Mouse (Mus musculus) embryonic facial prominence, embryonic 12.5 days (tissue): ENCODE measurements around the gene Spsb3. TPM values are rescaled to one million over a fixed set of nuclear protein-coding genes. Genes with fewer than 3 reads are reported as not detected.
A peak's percentile ranks its signal among the peaks of the same experiment; 100 is the strongest.

Source experiments
- ATAC-seq: fragments of 200-750 bp; cut with Nextera tagmentation; 2 replicates; pipeline ENCODE4 v1.8.0; 2017; ENCODE audit not compliant: insufficient number of reproducible peaks, insufficient read depth, low FRiP score, low TSS enrichment
- H3K27ac ChIP-seq: fragments of 300-500 bp; sonication (generic); 2 replicates; pipeline ENCODE4 v1.5.1; 2016; ENCODE audit warnings: mild to moderate bottlenecking
- H3K27me3 ChIP-seq: fragments of 300-500 bp; sonication (generic); 2 replicates; pipeline ENCODE4 v1.6.1; 2016; ENCODE audit warnings: mild to moderate bottlenecking, moderate library complexity
- H3K36me3 ChIP-seq: fragments of 300-500 bp; sonication (generic); 2 replicates; pipeline ENCODE4 v1.6.1; 2016; ENCODE audit warnings: mild to moderate bottlenecking
- H3K4me1 ChIP-seq: fragments of 300-500 bp; sonication (generic); 2 replicates; pipeline ENCODE4 v1.6.1; 2016
- H3K4me2 ChIP-seq: fragments of 300-500 bp; sonication (generic); replicated peaks from 2 replicates; pipeline ENCODE4 v1.6.1; 2016; ENCODE audit warnings: mild to moderate bottlenecking, moderate library complexity
- H3K4me3 ChIP-seq: fragments of 300-500 bp; sonication (generic); 2 replicates; pipeline ENCODE4 v1.5.1; 2016; ENCODE audit warnings: mild to moderate bottlenecking
- H3K9ac ChIP-seq: fragments of 300-500 bp; sonication (generic); 2 replicates; pipeline ENCODE4 v1.6.1; 2016; ENCODE audit warnings: mild to moderate bottlenecking, moderate library complexity
- H3K9me3 ChIP-seq: fragments of 300-500 bp; sonication (generic); 2 replicates; pipeline ENCODE4 v1.6.1; 2016; ENCODE audit warnings: mild to moderate bottlenecking, moderate library complexity
- WGBS: fragments of 180-500 bp; shearing (Covaris S2); methylation state at CpG from one replicate; pipeline ENCODE4 v1.1.7; 2016; 5-methylcytosine and 5-hydroxymethylcytosine counted together
- polyA plus RNA-seq: library from polyadenylated mRNA; unstranded; fragments of >200 nt; fragmentation: Nextera tagmentation; extraction: Ambion mirVana; gene quantifications from 2 replicates; pipeline ENCODE4 v1.2.1, GENCODE M21; 2016

The Spsb3 gene
- 43.3 and 43.8 TPM in 2 replicates for polyA plus RNA-seq

DNA sequence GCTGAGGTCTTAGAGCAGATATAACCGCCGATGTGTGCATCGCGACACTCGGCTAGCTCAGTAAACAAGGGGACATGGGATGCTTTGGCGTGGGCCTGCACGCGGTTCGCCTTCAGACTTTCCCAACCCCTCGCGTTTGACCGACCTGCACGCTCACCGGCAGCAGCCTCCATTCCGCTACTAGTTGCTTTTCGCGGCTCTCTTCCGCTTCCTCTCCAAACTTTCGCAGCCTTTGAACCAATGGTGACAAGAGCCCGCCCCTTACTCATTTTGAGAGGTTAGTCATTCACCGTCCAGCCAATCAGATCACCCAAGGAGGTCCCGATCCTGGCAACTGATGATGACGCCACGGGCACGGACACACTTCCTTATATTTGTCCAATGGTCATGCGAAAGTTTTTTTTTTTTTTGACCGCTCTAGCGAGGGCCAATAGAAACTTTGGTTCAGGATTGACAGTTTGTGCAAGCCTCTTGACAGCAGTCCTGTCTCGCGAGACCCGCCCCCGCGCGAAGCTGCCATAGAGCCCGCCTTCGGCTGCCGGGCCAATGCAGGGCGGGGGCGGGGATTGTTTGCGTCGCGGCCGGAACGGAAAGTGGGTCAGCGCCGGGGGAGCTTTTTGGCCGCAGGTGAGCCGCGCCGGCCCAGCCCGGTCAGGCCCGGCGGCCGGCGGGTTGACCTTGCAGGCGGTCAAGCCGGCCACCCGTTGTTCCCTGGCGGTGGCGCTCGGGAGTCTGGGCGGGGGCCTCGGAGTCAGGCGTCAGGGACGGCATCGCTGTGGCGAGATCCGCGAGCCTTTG lies at the start of gene Spsb3, which contains the start of gene Nubp2:
Gene Spsb3 (plus strand): TSS at position 510 of the 798 bp plus-strand sequence.
Gene Nubp2 (minus strand): TSS at position 216 of the 798 bp plus-strand sequence.
- peak; percentile 95 for ATAC-seq
- H3K4me3 ChIP-seq = peak within 1 kb of the TSS; percentile 88
- H3K27me3 ChIP-seq = no peaks in the 10 kb centered on the region
- peaks cover 25% of the 10 kb centered on the region for H3K4me1 ChIP-seq
- peak within 1 kb of the TSS; percentile 72 for H3K9ac ChIP-seq
- no peak within 1 kb of the TSS for H3K27ac ChIP-seq
- peak within 1 kb of the TSS; percentile 96 for H3K4me2 ChIP-seq
- H3K36me3 ChIP-seq = peaks cover 41% of the 10 kb centered on the region
- H3K9me3 ChIP-seq = no peaks in the 10 kb centered on the region
- under 1% methylated on average over 69 of the region's 69 CpGs for WGBS

DNA sequence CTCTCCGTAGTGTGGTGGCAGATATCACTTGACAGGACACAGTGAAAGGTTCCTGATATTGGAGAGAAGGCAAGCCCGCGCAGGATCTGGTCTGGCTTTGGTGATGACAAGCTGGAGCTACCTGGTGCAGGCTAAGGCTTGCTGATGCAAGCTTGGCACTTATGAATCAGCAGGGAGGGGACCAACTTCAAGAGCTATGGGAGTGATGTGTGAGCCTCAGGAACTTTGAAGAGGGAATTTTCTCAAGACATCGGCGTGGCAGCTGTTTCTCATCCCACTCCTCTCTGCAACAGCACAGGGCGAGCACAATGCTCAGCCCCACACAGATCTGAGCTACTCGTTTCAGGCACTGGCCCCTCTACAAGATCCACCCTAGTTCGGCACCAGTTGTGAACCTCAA lies 46.6 kb upstream of the Spsb3 start, which contains the start of gene Hagh:
Gene Hagh (plus strand): TSS at position 302 of the 400 bp plus-strand sequence.
- ATAC-seq = no peak
- Histone ChIP-seq H3K4me3 (no peak within 1 kb of the TSS), H3K27ac (no peak within 1 kb of the TSS), H3K4me1 (no peaks in the 10 kb centered on the region), H3K27me3 (no peaks in the 10 kb centered on the region), H3K9me3 (no peaks in the 10 kb centered on the region), H3K9ac (no peak within 1 kb of the TSS), H3K4me2 (no peak within 1 kb of the TSS), H3K36me3 (no peaks in the 10 kb centered on the region)
- WGBS = 63% methylated on average over 8 of the region's 8 CpGs

DNA sequence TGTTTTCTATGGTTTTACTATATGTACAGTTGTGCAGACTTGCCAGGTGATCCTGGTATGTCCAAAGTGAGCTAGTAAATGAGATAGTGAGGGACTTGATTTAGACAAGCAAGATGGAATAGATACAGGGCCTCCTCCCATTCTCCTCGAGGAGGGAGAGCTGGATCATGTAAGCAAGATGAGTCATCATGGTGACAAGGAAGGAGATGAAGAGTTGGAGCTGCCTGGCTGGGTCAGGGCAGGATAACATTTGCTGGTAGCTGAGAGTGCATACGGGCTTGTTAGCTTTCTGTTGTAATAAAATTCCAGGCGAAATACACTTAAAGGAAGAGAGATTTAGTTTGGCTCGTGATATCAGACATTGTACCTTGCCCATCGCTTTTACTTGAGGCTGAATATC lies 46.1 kb upstream of the Spsb3 start:
- Histone ChIP-seq H3K36me3 (no peaks in the 10 kb centered on the region), H3K4me1 (no peaks in the 10 kb centered on the region), H3K4me3 (no peak overlapping the region), H3K4me2 (no peak overlapping the region), H3K27me3 (no peaks in the 10 kb centered on the region), H3K9me3 (no peaks in the 10 kb centered on the region), H3K9ac (no peak overlapping the region), H3K27ac (no peak overlapping the region)
- 66% methylated on average over 5 of the region's 5 CpGs for WGBS
- no peak for ATAC-seq

DNA sequence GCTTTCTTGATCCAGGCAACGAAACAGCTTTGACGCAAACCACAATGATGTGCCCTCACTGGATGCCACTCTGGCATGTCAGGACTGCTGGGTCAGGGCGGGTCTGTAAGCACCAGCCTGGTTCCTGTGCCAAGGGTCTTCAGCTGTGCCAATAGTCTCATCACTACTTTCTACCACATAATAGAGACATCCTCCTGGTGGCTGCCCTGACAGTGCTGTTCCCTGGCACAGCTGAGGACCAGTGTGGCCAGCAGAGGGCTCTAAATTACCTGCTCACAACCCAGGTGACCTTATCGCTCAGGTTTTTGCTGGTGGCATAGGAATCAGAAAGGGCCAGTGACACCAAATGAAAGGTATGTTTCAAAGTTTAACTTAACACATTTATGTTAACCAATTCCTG lies 45.3 kb upstream of the Spsb3 start:
- H3K4me3 ChIP-seq = no peak overlapping the region
- no peak overlapping the region for H3K9ac ChIP-seq
- no peak for ATAC-seq
- H3K27me3 ChIP-seq = no peaks in the 10 kb centered on the region
- H3K4me1 ChIP-seq = no peaks in the 10 kb centered on the region
- no peaks in the 10 kb centered on the region for H3K36me3 ChIP-seq
- H3K27ac ChIP-seq = no peak overlapping the region
- 53% methylated on average over 4 of the region's 4 CpGs for WGBS
- no peaks in the 10 kb centered on the region for H3K9me3 ChIP-seq
- H3K4me2 ChIP-seq = no peak overlapping the region

DNA sequence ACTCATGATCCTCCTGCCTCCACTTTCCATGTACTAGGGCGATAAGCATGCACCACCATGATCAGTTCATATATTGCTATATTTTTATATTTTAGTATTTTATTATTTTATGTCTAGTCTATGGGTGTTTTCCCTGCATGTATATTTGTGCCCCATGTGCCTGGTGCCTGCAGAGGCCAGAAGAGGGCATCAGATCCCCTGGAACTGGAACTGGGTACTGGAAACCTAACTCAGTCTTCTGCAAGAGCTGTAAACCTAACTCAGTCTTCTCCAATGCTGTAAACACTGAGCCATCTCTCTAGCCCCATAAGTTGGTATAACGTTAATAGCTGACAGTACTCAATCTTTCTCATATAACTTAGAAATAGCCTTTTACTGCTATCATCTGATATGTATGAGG lies 43.8 kb upstream of the Spsb3 start:
- ATAC-seq = no peak
- Histone ChIP-seq H3K9ac (no peak overlapping the region), H3K4me1 (no peaks in the 10 kb centered on the region), H3K4me2 (no peak overlapping the region), H3K36me3 (no peaks in the 10 kb centered on the region), H3K27me3 (no peaks in the 10 kb centered on the region), H3K9me3 (no peaks in the 10 kb centered on the region), H3K4me3 (no peak overlapping the region), H3K27ac (no peak overlapping the region)
- WGBS = 58% methylated on average over 2 of the region's 2 CpGs

DNA sequence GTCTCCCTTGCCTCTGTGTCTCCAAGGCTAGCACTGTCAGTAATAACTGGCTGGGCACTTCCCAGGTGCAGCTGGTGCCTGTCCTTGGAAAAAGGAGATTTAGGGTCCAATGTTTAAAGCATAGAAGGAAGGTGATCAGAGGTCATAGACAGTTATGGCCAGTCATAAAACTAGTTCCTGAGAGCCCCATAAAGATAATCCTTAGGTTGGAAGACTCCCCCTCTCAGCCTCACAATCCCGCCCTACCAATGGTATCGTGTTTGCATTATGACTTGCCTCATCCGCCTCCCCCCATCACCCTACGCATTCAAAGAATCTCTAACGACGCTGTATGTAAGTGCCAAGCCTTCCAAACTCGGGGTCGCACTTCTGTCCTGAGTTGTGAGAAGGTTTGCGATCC lies 41.9 kb upstream of the Spsb3 start:
- H3K9me3 ChIP-seq = no peaks in the 10 kb centered on the region
- H3K27me3 ChIP-seq = no peaks in the 10 kb centered on the region
- no peak overlapping the region for H3K27ac ChIP-seq
- no peak overlapping the region for H3K4me2 ChIP-seq
- no peak for ATAC-seq
- no peaks in the 10 kb centered on the region for H3K36me3 ChIP-seq
- H3K4me3 ChIP-seq = no peak overlapping the region
- no peak overlapping the region for H3K9ac ChIP-seq
- H3K4me1 ChIP-seq = peaks cover 8% of the 10 kb centered on the region
- 59% methylated on average over 9 of the region's 9 CpGs for whole genome bisulfite sequencing

DNA sequence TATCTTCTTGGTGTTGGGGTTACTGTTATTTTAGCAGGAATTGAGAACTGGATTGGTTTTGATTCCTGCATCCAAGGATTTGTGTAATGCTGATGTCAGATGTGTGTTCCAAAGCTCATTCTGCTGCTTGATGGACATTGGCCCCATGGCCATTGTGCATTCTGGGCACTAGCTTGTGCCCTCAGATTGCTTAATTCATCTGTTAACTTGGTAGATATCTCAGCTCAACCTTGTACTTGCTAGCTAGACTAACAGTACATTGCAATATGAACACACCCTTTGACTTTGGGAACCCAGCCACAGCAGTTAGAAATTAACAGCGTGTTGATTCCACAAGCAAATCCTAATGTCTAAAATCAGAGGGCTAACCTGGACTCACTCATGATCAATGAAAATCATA lies 39.1 kb upstream of the Spsb3 start:
- Histone ChIP-seq H3K36me3 (no peaks in the 10 kb centered on the region), H3K4me2 (no peak overlapping the region), H3K4me1 (peaks cover 14% of the 10 kb centered on the region), H3K27ac (no peak overlapping the region), H3K4me3 (no peak overlapping the region), H3K9ac (no peak overlapping the region), H3K9me3 (no peaks in the 10 kb centered on the region), H3K27me3 (peaks cover 10% of the 10 kb centered on the region; the same call in 1 of the 2 replicates)
- WGBS = 95% methylated on average over 1 of the region's 1 CpGs
- no peak for ATAC-seq

DNA sequence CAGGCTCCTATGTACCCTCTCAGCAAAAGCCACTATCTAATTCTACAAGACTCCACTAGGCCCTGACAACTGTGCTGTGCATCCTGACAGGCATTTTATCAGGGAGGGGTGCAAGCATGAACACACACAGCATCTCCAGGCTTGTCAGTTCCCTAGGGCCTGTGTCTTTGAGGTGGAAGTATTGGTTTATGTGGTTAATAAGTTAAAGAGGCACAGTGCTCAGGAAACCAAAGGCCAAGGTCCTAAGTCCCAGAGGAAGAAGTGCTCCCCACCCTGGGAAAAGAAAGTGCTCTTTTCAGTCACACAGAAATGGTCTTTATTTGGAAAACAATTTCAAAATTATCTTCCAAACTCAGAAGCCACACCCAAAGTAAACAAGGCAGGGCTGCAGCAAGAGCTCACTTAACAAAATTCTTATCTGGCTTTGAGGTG lies 37.8 kb upstream of the Spsb3 start:
- peaks cover 9% of the 10 kb centered on the region for H3K36me3 ChIP-seq
- no peak overlapping the region for H3K9ac ChIP-seq
- H3K27me3 ChIP-seq = peaks cover 10% of the 10 kb centered on the region; the same call in 1 of the 2 replicates
- H3K4me2 ChIP-seq = peak overlapping the region; percentile 87
- no peak for ATAC-seq
- 0 out of 2 replicates have a peak overlapping the region, but pooled peaks have one; percentile 7 for H3K4me3 ChIP-seq
- no peaks in the 10 kb centered on the region for H3K9me3 ChIP-seq
- H3K27ac ChIP-seq = no peak overlapping the region
- H3K4me1 ChIP-seq = peaks cover 14% of the 10 kb centered on the region

DNA sequence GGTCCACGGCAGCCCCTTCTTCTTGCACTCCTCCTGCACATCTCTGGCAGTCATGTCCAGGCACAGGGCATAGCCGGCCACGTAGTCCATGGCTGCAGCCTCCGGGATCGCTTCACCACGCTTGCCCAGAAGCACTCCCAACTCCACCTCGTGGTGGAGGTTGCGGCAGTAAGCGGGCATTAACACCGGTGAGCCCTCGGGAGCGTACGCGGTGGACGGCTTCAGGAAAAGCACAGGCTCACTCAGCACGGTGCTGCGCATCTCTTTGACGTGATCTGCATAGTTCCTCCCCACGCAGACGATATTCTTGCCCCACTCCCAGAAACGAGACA lies 36.7 kb upstream of the Spsb3 start:
- ATAC-seq = peak; percentile 54
- peaks cover 10% of the 10 kb centered on the region; the same call in 1 of the 2 replicates for H3K27me3 ChIP-seq
- peak overlapping the region; percentile 77 for H3K4me3 ChIP-seq
- no peaks in the 10 kb centered on the region for H3K9me3 ChIP-seq
- H3K9ac ChIP-seq = peak overlapping the region; percentile 58
- peak overlapping the region; percentile 87 for H3K4me2 ChIP-seq
- H3K4me1 ChIP-seq = peaks cover 14% of the 10 kb centered on the region
- peak overlapping the region; percentile 87 for H3K27ac ChIP-seq
- under 1% methylated on average over 21 of the region's 21 CpGs for WGBS
- H3K36me3 ChIP-seq = peaks cover 13% of the 10 kb centered on the region

DNA sequence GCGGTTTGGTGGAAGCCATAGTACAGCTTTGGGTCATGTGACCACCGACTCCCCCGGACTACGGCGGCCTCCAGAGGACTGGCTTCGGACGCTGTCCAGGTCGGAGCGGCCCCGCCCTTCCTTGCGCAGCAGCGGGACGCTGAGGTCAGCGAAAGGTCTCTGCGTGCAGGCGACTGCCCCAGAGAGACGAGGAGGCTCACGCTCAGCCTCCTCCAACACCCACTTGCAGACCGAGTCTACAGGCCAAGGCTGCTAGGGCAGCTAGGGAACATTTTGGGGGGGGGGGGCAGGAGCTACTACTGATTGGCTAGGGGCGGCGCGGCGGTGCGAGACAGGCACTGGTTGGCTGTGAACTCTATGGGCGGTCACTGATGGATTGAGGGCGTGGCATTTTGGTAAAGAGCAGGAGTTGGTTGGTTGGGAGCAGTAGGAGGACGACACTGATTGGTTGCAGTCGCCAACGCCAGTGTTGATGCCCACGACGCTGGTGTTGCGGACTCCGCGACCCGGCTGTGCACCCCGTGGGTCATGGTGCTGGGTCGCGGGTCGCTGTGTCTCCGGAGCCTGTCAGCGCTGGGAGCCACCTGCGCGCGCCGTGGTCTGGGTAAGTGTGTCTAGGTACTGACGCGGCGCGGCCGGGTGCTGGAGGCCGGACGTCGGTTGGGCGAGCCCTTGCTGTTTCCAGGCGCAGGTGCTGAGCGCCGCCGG lies 36.2 kb upstream of the Spsb3 start, which contains the start of gene Fahd1:
Gene Fahd1 (minus strand): TSS at position 300 of the 708 bp plus-strand sequence.
- peak; percentile 100 for ATAC-seq
- Histone ChIP-seq H3K27ac (peak within 1 kb of the TSS; percentile 87), H3K4me1 (peaks cover 14% of the 10 kb centered on the region), H3K4me3 (peak within 1 kb of the TSS; percentile 77), H3K27me3 (peaks cover 10% of the 10 kb centered on the region; the same call in 1 of the 2 replicates), H3K9me3 (no peaks in the 10 kb centered on the region), H3K36me3 (peaks cover 13% of the 10 kb centered on the region), H3K4me2 (peak within 1 kb of the TSS; percentile 87), H3K9ac (peak within 1 kb of the TSS; percentile 66)
- under 1% methylated on average over 58 of the region's 58 CpGs for WGBS

DNA sequence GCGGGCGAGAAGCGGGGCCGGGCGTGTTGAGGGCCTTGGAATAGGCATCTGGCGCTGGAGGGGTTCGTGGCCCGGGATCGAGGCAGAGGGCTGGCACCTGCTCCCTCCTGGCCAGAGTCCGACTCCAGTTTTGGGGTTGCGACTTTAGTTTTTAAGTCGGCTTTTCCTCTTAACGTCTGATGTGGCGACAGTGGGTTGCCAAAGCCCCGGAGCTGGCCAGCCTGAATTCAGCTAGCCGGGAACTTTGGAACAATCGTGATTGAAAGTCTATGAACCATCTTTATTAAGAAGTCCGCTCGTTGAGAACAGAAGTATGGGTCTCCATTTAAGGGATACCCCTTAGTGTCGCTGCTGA lies 35.7 kb upstream of the Spsb3 start:
- no peak for ATAC-seq
- peaks cover 14% of the 10 kb centered on the region for H3K4me1 ChIP-seq
- no peaks in the 10 kb centered on the region for H3K9me3 ChIP-seq
- H3K9ac ChIP-seq = peak overlapping the region; percentile 66
- peaks cover 13% of the 10 kb centered on the region for H3K36me3 ChIP-seq
- H3K4me3 ChIP-seq = peak overlapping the region; percentile 77
- peak overlapping the region; percentile 87 for H3K4me2 ChIP-seq
- no peak overlapping the region for H3K27ac ChIP-seq
- peaks cover 10% of the 10 kb centered on the region; the same call in 1 of the 2 replicates for H3K27me3 ChIP-seq
- 2% methylated on average over 20 of the region's 20 CpGs for WGBS
